Mouse (Mus musculus): ENCODE results near the gene Crlf1.
A peak's percentile ranks its signal among the peaks of the same experiment; 100 is the strongest.

Gene Crlf1

DNA sequence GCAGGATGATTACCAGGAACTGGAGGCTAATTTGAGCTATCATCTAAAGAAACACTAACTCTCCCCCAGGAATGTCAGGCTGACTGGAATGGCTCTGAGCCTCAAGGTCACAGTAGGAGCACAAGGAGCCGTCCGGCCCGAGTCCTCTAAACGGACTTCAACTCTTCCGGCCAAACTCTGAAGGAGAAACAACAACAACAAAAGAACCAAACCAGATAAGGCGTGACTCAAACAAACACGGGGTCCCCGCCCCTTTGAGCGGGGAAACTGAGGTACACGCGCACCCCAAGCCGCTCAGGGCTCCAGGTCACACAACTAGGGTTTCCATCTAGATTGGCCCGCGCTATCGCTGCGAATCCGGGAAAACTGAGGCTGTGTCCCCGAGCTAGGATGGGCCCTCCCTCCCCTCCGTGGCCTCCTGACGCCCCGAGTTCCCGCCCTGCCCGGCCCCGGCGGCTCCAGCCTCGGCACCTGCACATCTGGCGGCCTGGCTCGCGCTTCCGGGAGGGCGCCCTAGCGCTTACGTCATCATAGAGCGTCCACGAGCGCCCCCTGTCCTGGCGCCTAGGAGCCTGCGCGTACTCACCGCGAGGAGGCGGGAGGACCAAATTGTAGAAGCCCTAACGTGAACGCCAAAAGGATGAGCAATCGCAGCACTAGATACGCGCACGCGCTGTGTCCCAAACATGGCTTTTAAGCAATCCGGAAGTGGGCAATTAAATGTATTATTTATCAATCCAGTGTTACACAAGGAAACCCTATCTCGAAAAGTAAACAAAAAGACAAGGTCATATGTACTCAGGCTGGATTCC is 29.8 kb downstream of the Crlf1 start:
- DNase-seq (ENCODE audit: low spot score): peak; percentile 99

DNA sequence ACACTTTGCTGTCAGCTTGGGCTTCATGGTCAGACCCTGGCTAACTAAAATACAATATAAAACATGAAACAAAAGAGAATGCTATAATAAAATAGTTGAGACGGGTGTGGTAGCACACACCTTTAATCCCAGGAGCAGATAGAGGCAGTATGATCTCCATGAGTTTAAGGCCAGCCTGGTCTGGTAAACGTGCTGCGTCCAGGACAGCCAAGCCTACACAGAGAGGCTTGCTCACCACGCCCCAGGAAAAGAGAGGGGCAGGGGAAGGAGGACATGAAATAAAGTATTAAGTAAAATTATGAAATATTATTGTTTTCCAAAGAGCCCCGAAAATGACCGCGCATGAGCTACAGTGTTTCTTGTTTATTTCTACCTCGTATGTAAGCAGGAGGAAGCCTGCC is 34.2 kb downstream of the Crlf1 start:
- DNase-seq (ENCODE audit: low spot score): no peak

DNA sequence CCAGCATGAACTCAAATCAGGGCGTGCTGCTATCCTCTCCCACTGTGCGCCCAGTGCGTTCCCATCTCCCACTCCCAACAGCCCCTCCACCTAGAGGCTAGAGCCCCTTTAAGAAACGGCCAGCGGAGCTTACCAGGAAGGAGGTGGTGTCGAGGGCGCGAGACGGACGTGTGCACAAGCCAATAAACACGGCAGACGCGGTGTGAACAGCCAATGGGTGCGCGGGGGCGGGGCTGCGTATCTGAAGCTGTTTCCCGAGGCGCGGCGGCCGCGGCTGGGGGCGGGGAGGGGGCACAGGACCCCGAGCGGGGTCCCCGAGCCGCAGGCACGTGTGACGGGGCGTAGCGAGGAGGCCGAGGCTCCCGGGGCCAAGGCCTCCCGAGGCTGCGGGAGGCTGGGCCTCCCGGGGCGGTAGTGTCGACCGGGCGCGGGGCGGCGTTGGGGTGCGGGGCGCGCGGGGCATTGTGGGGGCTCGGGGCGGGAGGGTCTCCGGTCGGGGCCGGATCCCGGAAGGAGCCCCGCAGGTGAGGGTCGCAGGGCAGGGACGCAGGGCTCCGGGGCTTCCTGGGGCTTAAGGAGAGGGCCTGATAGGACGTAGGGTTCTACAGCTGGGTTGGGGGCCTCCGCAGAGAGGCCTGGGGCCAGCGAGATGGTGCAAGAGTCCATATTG is 34.7 kb downstream of the Crlf1 start, which contains the start of the genes Fkbp8 and Kxd1:
Gene Fkbp8 (plus strand): TSS at position 213 of the 670 bp plus-strand sequence.
Gene Kxd1 (minus strand): TSS at position 445 of the 670 bp plus-strand sequence.
- DNase-seq (ENCODE audit: low spot score): peak; percentile 97

DNA sequence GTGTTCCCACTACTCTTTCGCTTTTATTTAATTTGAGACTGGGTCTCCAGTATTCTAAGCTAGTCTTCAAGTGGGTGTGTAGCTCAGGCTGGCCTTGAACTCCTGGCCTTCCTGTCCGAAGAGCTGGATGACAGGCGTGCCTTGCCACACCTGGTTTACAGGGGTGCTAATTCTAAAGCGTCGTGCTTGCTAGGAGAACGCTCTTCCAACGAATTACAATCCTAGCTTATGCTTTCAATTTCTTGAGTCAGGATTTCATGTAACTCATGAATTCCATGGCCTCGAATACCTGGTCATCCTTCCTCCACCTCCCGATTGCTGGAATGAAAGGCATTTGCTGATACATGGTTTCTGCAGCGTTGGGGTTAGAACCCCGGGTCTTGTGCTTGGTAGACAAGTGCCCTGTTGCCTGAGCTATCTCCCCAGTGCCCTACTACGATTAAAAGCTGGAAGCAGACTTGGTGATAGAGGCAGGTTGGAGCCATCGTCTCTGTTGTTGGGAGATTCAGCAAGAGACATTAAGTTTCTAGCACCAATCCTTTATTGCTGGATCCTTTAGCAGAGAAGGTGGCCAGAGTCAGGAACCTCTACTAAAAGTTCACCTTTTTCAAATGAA is 35.3 kb downstream of the Crlf1 start:
- DNase-seq (ENCODE audit: low spot score): peak; percentile 44

DNA sequence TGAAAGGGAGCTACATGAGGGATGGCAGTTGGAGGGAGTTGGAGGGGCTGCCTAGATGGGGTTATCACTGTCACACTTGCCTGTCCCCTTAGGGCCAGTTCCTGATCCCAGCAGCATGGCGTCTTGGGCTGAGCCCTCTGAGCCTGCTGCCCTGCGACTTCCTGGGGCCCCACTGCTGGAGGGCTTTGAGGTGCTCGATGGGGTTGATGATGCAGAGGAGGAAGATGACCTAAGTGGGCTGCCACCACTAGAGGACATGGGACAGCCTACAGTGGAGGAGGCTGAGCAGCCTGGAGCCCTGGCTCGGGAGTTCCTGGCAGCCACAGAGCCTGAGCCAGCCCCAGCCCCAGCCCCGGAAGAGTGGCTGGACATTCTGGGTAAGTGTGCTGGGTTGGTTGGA is 36.3 kb downstream of the Crlf1 start:
- DNase-seq (ENCODE audit: low spot score): no peak

DNA sequence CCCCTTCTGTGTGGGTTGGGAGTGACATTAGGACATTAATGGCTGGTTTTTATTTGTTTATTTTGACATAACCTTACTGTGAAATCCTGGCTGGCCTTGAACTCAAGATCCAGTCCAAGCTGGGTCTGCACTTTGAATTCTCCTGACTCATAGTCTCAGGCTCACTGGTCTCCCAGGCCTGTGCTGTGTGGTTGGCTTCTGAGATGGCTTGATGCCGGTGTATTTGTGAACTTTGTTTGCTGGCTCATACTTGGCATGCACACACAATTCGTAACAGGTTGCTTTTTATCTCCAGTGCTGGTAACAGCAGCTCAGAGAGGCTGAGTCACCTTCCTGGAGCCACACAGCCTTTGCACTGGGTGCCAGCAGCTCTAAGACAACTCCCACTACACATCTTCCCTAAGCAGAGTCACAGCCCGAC is 36.8 kb downstream of the Crlf1 start:
- no peak for DNase-seq (ENCODE audit: low spot score)

DNA sequence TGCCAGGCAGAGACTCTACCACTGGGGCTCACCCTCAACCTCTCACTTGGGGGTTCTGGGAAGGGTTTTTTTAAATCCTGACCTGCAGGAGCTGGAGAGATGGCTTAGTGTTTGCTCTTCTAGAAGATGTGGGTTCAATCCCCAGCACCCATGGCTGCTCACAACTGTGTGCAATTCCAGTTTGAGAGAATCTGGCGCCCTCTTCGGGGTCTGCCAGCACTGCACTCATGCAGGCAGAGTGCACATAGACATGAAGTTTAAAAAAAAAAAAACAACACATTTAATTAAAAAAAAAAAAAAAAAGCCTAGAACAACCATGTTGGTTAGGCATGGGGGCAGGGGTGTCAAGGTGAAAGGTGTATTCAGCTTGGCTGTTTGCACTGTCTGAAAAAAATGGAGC is 37.4 kb downstream of the Crlf1 start:
- no peak for DNase-seq (ENCODE audit: low spot score)

DNA sequence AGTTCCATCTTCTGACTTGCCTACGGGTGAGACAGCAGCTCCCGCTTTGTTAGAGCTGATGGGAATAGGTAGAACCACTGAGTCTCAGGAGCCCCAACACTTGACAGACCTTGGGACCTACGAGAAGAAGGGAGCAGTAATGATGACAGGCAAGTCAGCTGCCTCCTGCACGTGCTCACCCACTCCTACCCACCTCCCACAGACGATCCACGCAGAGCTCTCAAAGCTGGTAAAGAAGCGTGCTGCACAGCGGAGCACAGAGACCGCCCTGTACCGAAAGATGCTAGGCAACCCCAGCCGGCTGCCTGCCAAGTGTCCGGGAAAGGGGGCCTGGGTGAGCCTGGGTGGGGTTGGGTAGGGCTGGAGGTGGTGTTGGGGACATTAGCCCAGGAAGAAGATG is 41.3 kb downstream of the Crlf1 start:
- no peak for DNase-seq (ENCODE audit: low spot score)

DNA sequence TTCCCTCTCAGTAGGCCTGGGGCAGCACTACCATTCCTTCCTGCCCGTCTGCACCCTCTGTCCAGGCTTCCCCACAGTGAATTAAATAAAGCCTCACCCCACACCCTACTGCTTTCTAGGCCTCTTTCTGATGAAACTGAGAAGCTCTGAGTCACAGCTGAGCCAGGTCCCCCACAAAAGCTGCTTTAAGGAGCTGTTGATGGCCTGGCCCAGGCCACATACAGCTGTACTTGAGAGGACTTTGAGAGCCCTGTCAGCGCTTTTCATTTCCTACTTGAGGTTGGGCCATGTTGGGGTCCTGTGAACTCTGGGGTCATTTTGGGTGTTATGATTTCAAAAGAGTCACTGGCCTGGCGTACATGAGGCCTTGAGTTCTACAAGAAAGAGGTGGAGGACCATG is 42.3 kb downstream of the Crlf1 start:
- no peak for DNase-seq (ENCODE audit: low spot score)

DNA sequence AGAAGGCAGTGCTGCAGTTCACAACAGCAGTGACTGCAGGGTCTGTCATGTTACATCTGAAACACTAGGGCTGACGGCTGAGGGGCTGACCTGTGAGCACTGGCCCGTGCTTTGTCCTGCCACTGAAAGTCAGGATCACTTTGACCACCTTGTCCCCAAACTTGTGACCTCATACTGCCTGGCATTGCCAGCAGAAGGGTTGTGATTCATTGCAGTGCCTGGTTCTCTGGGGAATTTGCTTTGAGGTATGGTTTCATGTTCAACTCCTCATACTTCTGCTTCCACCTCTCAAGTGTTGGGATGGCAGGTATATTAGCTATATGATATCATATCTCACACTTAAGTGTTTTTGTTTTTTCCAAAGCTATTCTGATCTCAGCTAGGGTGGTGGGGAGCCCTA is 42.7 kb downstream of the Crlf1 start:
- DNase-seq (ENCODE audit: low spot score): peak; percentile 62

DNA sequence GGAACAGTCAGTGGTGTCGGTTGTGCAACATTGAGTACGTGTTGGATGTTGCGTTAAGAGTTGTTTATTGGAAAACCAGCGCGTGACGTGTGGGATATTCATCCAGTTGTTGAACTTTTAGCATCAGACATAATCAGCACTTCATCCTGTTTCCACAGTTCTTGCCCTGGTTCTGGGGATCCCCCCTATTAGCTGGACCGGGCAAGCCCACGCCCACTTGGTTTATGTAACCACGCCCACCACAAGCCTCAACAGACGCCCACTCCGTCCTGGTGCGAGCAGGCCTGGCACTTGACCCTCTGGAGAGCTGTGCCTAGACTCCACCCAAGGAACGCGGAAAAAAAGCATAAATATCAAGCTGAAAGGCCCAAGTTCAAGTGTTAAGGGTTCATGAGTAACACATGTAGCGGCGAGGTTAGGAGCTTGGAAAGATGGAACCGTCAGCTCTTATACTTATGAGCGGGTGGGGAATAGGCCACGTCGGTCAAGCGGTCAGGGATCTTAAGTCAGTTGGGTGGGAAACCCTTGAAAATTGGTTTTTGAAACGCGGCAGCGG is 45.1 kb downstream of the Crlf1 start:
- DNase-seq (ENCODE audit: low spot score): peak; percentile 63

DNA sequence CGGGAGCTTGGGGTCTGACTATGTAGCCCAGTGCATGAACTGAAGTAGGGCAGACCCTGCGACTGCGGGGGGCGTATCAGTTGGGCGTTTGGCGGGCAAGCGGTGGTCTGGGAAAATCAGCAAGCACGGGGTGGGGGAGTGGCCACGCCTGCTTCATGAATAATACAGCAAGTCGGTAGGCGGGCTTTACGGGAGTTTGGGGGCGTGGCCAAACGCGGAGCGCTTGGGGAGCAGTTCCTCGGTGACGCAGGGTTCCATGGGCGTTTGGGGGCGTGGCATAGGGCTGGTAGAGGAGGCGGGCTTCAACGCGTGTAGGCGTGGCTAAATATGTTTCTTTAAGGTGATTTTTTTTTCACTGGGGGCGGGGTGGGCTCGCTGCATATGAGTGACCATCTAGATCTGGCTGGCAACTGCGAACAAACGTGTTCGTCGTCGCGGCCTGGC is 45.7 kb downstream of the Crlf1 start:
- peak; percentile 99 for DNase-seq (ENCODE audit: low spot score)

DNA sequence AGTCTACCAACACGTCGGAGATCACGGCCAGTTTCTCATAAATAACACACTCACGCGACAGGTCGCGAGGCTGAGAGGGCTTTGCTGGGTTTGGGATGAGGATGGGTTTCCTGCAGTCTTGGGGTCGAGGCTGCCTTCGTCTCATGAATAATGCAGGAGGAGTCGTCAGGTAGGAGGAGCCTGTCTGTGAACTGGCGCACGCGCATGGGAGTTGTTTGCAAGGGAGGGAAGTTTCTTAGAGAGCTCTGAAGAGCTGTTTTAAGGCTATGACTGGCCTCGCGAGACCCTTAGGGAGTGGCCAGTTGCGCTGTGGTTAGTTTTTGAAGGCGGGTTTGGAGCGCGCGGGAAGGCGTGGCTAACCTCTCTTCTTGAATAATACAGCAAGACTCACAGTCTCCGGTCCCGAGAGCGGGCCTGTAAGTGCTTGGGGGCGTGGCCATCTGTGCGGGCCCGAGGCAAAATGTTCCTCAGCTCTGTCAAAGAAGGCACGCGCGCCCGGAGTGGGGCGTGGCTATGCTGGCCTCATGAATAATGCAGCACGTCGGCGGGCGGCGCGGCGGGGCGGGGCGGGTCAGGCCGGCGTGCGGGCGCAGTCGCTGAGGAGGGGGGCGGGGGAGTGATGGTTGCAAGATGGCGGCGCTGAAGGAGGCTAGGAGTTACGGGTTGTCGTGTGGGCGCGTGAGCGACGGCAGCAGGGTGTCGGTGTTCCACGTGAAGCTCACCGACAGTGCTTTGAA is 46.3 kb downstream of the Crlf1 start, which contains the start of gene Ell:
Gene Ell (plus strand): TSS at position 381 of the 737 bp plus-strand sequence.
- DNase-seq (ENCODE audit: low spot score): peak; percentile 99

DNA sequence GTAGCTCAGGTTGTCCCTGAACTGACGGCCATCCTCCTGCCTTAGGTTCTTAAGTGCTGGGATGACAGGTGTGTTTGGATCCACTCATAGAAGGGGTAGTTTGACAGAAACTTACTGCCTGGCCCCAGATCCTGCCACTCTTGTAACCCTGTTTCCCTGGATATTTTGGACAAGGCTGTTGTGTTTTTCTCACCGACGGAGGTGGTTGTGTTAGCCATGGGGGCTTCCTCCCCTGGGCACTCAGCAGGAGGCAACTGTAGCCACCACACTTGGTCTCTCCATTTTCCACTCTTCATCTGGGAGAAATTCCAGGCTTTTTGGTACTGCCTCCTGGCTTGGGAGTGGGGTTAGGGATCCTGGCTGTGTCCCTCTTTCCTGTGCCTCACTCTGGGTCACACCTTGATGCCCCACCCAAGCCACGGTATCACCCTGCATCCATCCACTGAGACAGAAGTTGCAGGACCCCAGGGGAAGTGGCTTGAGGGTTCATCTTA is 47.1 kb downstream of the Crlf1 start:
- no peak for DNase-seq (ENCODE audit: low spot score)

DNA sequence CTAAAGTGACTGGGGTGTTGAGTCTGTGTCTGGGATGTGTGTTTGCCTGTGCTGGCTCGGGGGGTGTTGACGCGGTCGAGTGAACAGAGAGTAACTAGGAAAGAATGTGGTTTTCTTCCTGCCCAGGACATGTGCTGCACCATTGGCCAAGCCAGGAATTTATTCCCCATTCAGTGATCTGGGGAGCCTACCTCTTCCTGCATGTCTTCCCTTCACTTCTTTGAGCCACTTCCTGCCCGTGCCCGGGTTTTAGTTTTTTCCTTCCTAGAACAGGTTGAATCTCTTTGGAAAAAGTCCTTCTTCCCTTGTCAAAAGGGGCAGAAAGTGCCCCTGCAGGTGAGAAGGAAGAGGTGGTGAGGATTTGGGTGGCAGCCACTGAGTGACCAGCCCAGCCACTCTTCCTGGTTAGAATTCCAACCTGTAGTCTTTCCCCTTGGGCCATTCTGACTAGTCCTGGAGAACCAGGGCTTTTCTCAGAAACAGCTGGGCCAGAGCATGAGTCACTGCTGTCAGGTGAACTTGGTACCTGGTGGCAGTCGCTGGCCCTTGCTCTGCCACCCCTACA is 47.6 kb downstream of the Crlf1 start:
- no peak for DNase-seq (ENCODE audit: low spot score)

DNA sequence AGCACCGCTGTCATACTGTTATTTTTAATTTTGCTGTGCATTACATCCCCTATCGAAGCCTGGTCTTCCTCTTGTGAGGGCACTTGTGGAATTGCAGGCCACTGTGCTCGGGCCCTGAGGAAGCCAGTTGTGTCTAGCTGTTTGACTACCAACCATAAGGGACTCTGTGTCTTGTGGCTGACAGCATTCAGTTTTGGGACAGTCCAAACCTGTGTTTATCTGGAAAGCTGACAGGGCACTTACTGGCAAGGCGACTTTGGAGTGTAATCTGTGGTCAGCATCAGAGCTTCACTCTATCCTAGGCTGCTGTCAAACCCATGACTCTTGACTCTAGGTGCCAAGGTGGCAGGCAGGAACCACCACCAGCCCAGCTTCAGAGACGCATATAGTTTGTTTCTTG is 48.1 kb downstream of the Crlf1 start:
- DNase-seq (ENCODE audit: low spot score): no peak

DNA sequence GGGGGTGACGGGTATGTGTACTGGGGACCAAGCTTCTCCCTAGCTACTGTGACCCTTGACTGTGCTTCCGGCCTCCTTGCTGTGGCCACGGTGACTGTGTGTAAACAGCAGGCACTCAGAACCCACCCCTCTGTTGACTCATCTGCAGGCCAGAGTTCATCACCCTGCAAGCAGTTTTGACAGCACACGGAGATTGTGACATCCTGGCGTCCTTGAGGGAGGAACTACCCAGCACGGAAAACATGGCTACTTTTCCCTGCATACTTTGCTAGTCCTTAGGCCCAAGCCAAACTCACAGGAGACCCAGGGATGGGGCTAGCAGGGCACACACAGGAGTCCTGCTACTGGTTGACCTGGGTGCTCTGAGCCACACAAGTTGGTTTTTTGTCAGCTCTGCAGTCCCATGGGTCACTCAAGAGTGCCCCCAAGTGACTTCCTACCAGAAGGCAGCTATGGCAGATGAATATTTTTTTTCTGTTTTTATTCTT is 51.3 kb downstream of the Crlf1 start:
- peak; percentile 57 for DNase-seq (ENCODE audit: low spot score)

DNA sequence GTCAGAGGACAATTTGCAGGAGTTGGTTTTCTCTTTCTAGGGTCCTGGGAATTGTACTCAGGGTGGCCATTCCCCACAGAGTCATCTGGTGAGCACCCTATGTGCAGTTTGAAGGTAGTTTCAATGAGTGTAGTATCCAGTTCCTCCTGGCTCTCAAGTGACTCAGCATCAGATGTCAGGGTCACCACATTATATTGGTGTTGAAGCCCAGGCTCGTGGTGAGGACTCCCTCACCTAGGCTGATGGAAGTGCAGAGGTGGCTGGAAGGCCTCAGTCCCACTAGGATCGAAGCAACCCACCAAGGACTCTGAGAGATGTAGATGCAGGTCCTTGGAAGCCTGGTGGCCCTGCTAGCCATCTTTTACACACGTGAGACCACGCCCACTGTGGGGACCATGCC is 53.5 kb downstream of the Crlf1 start:
- DNase-seq (ENCODE audit: low spot score): no peak

DNA sequence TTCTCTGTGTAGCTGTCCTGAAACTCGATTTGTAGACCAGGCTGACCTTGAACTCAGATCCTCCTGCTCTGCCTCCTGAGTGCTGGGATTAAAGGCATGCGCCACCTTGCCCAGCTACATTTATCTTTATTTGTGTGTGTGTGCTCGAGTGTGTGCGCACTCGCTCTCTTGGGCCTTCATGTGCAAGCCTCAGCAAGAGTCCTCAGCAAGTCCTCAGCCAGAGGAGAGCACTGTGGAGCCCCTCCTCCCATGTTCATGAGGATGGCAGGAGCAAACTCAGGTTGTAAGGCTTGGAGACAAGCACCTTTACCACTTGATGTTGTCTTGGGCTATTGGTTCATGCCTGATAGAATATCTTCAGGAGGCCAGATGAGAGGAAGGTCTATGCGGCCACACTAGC is 54.8 kb downstream of the Crlf1 start:
- no peak for DNase-seq (ENCODE audit: low spot score)

DNA sequence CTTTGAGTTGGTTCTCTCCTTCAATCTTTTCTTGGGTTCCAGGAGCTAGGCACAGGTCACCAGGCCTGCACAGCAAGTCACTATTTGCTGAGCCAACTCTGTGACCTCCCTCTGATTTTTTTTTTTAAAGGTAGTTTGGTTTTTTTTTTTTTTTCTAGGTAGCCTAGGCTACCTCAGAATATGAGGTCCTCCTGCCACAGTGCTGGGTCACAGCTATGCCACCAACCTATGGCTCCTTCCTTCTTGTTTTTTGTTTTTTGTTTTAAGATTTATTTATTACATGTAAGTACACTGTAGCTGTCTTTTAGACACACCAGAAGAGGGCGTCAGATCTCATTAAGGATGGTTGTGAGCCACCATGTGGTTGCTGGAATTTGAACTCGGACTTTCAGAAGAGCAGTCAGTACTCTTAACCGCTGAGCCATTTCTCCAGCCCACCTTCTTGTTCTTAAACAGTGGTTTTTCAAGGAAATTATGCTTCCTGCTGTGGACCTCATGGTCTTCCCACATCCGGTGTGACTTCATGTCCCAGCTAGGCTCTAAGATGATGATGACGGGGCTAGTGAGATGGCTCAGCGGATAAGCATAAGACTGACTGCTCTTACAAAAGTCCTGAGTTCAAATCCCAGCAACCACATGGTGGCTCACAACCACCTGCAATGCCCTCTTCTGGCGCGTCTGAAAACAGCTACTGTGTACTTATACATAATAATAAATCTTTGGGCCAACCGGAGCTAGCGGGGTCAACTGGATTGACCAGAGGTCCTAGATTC is 56.6 kb downstream of the Crlf1 start:
- no peak for DNase-seq (ENCODE audit: low spot score)
